Mouse (Mus musculus) Patski (cell line): Measurements from ENCODE around the gene Galnt11. TPM values are rescaled to one million over a fixed set of nuclear protein-coding genes. Genes with fewer than 3 reads are reported as not detected.
"Not testable (repeated sequence)": the region's sequence is repeated elsewhere in the genome, so short reads cannot be mapped to it uniquely, and the experiment has no call there.

Experiments
- ATAC-seq: fragments of 100-300 bp; one replicate; pipeline ENCODE4 v1.8.0; 2021
- CTCF ChIA-PET: fragments of 350-600 bp; sonication (Branson Sonifier 250); formaldehyde crosslinking; loops from one replicate; lab custom pipeline; 2022; ENCODE audit warnings: inconsistent platforms; lab: Charles Lee
- POLR2A ChIA-PET: fragments of 350-600 bp; sonication (Branson Sonifier 250); formaldehyde crosslinking; loops from one replicate; lab custom pipeline; 2022; ENCODE audit warnings: antibody characterized with exemption, inconsistent platforms; lab: Charles Lee
- DNase-seq: peaks from one replicate; pipeline ENCODE4 v3.0.0-alpha.2; 2011; ENCODE audit warnings: low read depth, low spot score
- H3K27me3 ChIP-seq: fragments of 371-371 bp; one replicate; pipeline ENCODE4 v1.5.1; 2021
- CTCF ChIP-seq: fragments of 100-300 bp; IDR thresholded peaks from one replicate; pipeline ENCODE4 v1.5.1; 2021
- in situ Hi-C: fragments of 300-500 bp; cut with MboI; formaldehyde crosslinking; loops from 3 replicates; pipeline ENCODE4 v1.11.1; 2018; ENCODE audit warnings: low pct_unique_long_range_greater_than_20kb, mixed read lengths
- polyA plus RNA-seq: library from polyadenylated mRNA; unstranded; gene quantifications from one replicate; pipeline ENCODE4 v1.2.3, GENCODE M21; 2021

The Galnt11 gene
- polyA plus RNA-seq, 1 experiment from 2014 or later = 42.7 TPM

- CTCF ChIA-PET = interaction anchor here (1.0 to 1.5 kb wide), 2 partner anchors 9 to 70 kb away, joined by 3 to 4 read pairs; partner anchors contain the start of gene Galntl5
Measured at GRCm38 (mm10) chr5:25190521-25190920, 31.2 kb upstream of the Galnt11 start.

DNA sequence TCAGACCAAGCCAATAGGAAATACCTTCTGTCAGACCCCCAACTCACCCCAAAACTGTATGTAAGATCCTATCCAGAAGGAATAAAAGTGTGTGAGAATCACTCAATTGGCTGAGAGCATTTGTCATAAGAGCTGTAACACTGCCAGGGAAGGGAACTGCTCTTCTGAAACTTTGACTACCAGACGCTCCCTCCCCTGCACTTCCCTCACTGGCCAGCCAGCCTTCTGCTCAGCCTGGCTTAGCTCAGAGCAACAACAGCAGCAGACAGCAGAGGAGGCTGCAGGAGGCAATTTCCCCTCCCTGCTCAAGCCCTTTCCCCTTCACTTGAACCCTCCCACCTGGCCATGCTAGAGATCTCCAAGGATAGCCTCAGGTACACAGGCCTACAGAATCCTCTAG, 9.8 kb upstream of the Galnt11 start:
- no peak for ATAC-seq
- CTCF ChIA-PET = no interaction called here
- in situ Hi-C loops = no loop called here

More at GRCm38 (mm10) chr5:25190521-25190920, 31.2 kb upstream of the Galnt11 start:
- DNase-seq (no peak), ATAC-seq (no peak)
- no peak for TF ChIP-seq CTCF
- POLR2A ChIA-PET = no interaction called here
- H3K27me3 ChIP-seq = no peaks in the 10 kb centered on the region
- in situ Hi-C loops = loop anchor here (25.0 kb wide), 1 partner anchor 547 kb away; no protein-coding TSS in a partner anchor

GRCm38 (mm10) chr5:25213216-25213615, 8.5 kb upstream of the Galnt11 start:
- CTCF ChIA-PET, in situ Hi-C loops, POLR2A ChIA-PET, H3K27me3 ChIP-seq, ATAC-seq, DNase-seq: not testable (repeated sequence)

More for the DNA sequence above, 9.8 kb upstream of the Galnt11 start:
- DNase-seq = no peak
- H3K27me3 ChIP-seq = no peaks in the 10 kb centered on the region
- TF ChIP-seq CTCF = no peak
- POLR2A ChIA-PET = no interaction called here

DNA sequence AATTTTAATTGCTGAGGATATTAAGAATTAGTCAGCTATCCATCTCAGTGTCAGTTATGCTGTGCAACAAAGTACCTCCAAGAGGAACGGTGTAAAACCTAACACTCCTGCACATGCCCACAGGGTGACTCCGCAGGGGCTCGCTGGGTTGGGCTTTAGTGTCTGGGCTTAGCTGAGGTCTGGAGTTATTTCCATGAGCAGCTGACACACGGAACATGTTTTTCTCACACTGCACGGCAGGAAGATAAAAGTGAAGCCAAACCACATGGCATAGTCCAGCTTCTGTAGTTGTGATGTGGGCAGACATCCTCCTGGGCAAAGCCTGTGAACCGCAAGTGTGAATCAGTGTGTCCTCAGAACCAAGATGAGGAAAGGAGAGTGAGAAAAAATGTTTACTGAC, 6.7 kb upstream of the Galnt11 start:
- no peaks in the 10 kb centered on the region for H3K27me3 ChIP-seq
- DNase-seq (no peak), ATAC-seq (no peak)
- in situ Hi-C loops = no loop called here
- no peak for TF ChIP-seq CTCF
- ChIA-PET CTCF (interaction anchor here (1.5 kb wide), 1 partner anchor 21 kb away, joined by 3 read pairs; no protein-coding TSS in a partner anchor), POLR2A (no interaction called here)

DNA sequence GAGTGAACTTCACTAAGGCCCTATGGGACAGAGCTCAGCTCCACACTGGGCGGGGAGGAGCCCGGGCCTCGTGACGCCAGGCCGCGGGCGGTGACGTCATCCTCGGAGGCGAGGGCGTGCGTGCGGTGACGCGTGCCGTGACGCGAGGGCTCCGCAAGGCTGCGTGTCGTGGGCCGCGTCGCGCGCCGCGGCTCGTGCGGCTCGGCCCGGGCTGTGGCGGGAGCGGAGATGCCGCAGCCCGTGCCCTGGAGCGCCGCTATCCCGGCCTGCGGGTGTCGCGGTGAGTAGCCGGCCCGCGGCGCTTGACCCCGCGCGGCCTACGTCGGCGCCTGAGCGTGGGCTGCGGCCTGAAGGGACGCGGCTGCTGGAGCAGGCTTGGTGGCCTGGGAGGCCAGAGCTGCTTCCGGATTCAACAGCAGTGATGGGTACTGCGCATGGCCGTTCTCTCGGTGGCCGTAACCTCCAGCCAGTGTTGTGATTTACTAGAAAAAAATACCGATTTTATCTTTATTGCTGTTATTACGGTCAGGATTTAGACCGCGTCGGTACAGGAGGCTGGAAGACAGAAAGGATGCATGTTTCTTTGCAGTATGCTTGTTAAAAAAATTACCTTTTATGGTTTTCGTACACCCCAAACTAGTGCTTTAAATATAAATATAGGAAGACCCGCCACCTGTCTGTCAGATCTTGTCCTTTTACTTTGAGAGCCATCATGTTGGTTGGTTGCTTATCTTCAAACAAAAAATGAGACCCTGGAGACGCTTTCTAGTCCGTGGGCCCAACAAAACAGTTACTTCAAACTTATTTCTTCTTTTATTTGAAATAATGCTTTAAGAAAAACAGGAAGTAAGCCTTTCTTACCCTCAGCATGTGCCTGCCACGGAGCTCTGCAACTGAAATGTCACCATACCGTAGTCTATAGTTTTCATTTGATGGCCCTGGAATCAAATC, 1.3 kb downstream of the Galnt11 start, which contains the start of gene E130116L18Rik:
TSS of gene E130116L18Rik (minus strand) at position 402 of the 951 bp plus-strand sequence.
- in situ Hi-C loops = no loop called here
- CTCF ChIA-PET = no interaction called here
- peak; percentile 93 for ATAC-seq
- DNase-seq = no peak
- POLR2A ChIA-PET = no interaction called here
- H3K27me3 ChIP-seq = no peaks in the 10 kb centered on the region
- TF ChIP-seq CTCF = peak; percentile 13

DNA sequence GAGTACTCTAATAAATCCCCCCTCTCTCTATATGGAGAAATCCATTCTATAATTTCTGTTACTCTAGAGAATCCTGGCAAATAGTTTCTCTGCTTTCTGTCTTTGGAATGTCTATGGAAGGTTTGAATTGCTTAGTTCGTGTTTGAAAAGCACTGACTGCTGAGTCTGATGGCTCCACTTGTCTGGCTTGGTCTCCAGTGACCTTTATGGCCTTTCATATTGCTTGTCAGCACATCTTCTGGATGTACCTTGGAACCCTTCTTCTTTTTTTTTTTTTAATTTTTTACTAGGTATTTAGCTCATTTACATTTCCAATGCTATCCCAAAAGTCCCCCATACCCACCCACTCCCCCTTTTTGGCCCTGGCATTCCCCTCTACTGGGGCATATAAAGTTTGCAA, 2.7 kb downstream of the Galnt11 start:
- in situ Hi-C loops, H3K27me3 ChIP-seq, POLR2A ChIA-PET, ATAC-seq, DNase-seq: not testable (repeated sequence)
- CTCF ChIA-PET = interaction anchor here (1.5 kb wide), 1 partner anchor 18 kb away, joined by 3 read pairs; no protein-coding TSS in a partner anchor

GRCm38 (mm10) chr5:25243101-25243500, 21.4 kb downstream of the Galnt11 start:
- POLR2A ChIA-PET = no interaction called here
- CTCF ChIA-PET = interaction anchor here (1.5 kb wide), 1 partner anchor 18 kb away, joined by 3 read pairs; no protein-coding TSS in a partner anchor
- no peak for TF ChIP-seq CTCF
- no peak for ATAC-seq
- no peaks in the 10 kb centered on the region for H3K27me3 ChIP-seq
- DNase-seq = no peak
- in situ Hi-C loops = no loop called here

- ChIA-PET POLR2A (interaction anchor here (1.1 kb wide), 1 partner anchor 18 kb away, joined by 3 read pairs; no protein-coding TSS in a partner anchor), CTCF (interaction anchor here (0.8 to 1.2 kb wide), 2 partner anchors 16 to 17 kb away, joined by 4 read pairs; no protein-coding TSS in a partner anchor)
- no peaks in the 10 kb centered on the region for H3K27me3 ChIP-seq
- no peak for ATAC-seq
- TF ChIP-seq CTCF = no peak
- DNase-seq = no peak
- in situ Hi-C loops = no loop called here
Measured at GRCm38 (mm10) chr5:25245806-25246472, 24.2 kb downstream of the Galnt11 start.

- no peaks in the 10 kb centered on the region for H3K27me3 ChIP-seq
- POLR2A ChIA-PET = interaction anchor here (1.1 to 1.2 kb wide), 2 partner anchors 10 to 19 kb away, joined by 3 to 4 read pairs; no protein-coding TSS in a partner anchor
- in situ Hi-C loops = no loop called here
- no peak for TF ChIP-seq CTCF
- CTCF ChIA-PET = interaction anchor here (0.8 to 1.7 kb wide), 3 partner anchors 15 to 24 kb away, joined by 4 read pairs; no protein-coding TSS in a partner anchor
- ATAC-seq (no peak), DNase-seq (no peak)
Measured at GRCm38 (mm10) chr5:25246473-25246865, 24.8 kb downstream of the Galnt11 start.

- no peak for TF ChIP-seq CTCF
- DNase-seq (no peak), ATAC-seq (no peak)
- in situ Hi-C loops = no loop called here
- CTCF ChIA-PET = interaction anchor here (1.2 to 1.7 kb wide), 3 partner anchors 9 to 23 kb away, joined by 3 to 4 read pairs (median 4); no protein-coding TSS in a partner anchor
- H3K27me3 ChIP-seq = no peaks in the 10 kb centered on the region
- POLR2A ChIA-PET = interaction anchor here (1.2 kb wide), 1 partner anchor 10 kb away, joined by 4 read pairs; no protein-coding TSS in a partner anchor
Measured at GRCm38 (mm10) chr5:25247036-25247435, 25.3 kb downstream of the Galnt11 start.
